Mouse (Mus musculus) ES-E14 (cell line): Measurements from ENCODE around the gene Rab42. TPM values are rescaled to one million over a fixed set of nuclear protein-coding genes. Genes with fewer than 3 reads are reported as not detected.
"Not testable (repeated sequence)": the region's sequence is repeated elsewhere in the genome, so short reads cannot be mapped to it uniquely, and the experiment has no call there.

ENCODE experiments used
- DNase-seq: peaks from one replicate; pipeline ENCODE4 v3.0.0-alpha.2; 2013; ENCODE audit warnings: low read depth, low spot score
- H3K27ac ChIP-seq: 2 replicates; pipeline ENCODE4 v1.5.1; 2012; ENCODE audit warnings: low read depth, mild to moderate bottlenecking, low read length, moderate library complexity, mixed read lengths; ENCODE audit not compliant: poor library complexity, insufficient read depth, severe bottlenecking
- H3K36me3 ChIP-seq: 2 replicates; pipeline ENCODE4 v1.6.1; 2012; ENCODE audit warnings: mild to moderate bottlenecking, low read length, moderate library complexity, mixed read lengths; ENCODE audit not compliant: control insufficient read depth, poor library complexity, insufficient read depth, severe bottlenecking
- H3K4me1 ChIP-seq, 2 experiments: fragments of 150-350 bp in 1 of 2; sonication (generic) in 1 of 2; 2 replicates each; pipeline ENCODE4 v1.6.1; 2012; ENCODE audit warnings: low read length in 2 of 2, mild to moderate bottlenecking in 1 of 2, mixed read lengths in 1 of 2; ENCODE audit not compliant: control insufficient read depth in 2 of 2, insufficient read depth in 2 of 2, poor library complexity in 1 of 2
- H3K4me3 ChIP-seq, 2 experiments: fragments of 150-350 bp in 1 of 2; sonication (generic) in 1 of 2; 2 replicates each; pipeline ENCODE4 v1.5.1; 2012; ENCODE audit warnings: low read length in 2 of 2, low read depth in 1 of 2, mild to moderate bottlenecking in 1 of 2, mixed read lengths in 1 of 2; ENCODE audit not compliant: insufficient read depth in 1 of 2, poor library complexity in 1 of 2, severe bottlenecking in 1 of 2
- H3K9ac ChIP-seq: 2 replicates; pipeline ENCODE4 v1.6.1; 2012; ENCODE audit warnings: low read depth, mild to moderate bottlenecking, low read length, mixed read lengths; ENCODE audit not compliant: poor library complexity, insufficient read depth, severe bottlenecking
- H3K9me3 ChIP-seq: fragments of 150-350 bp; sonication (generic); 2 replicates; pipeline ENCODE4 v1.6.1; 2012; ENCODE audit warnings: low read depth, mild to moderate bottlenecking, low read length; ENCODE audit not compliant: control insufficient read depth, insufficient read depth
- CHD2 ChIP-seq: IDR thresholded peaks from 2 replicates; pipeline ENCODE4 v1.6.1; 2014; ENCODE audit warnings: mild to moderate bottlenecking, low read depth, low read length, inconsistent platforms
- HCFC1 ChIP-seq: IDR thresholded peaks from 2 replicates; pipeline ENCODE4 v1.6.1; 2012; ENCODE audit warnings: low read length, inconsistent platforms, borderline replicate concordance; ENCODE audit not compliant: insufficient read depth
- MAFK ChIP-seq: IDR thresholded peaks from 2 replicates; pipeline ENCODE4 v1.6.1; 2014; ENCODE audit warnings: mild to moderate bottlenecking, low read depth, low read length, inconsistent platforms; ENCODE audit not compliant: insufficient read depth
- ZC3H11A ChIP-seq: IDR thresholded peaks from 2 replicates; pipeline ENCODE4 v1.6.1; 2012; ENCODE audit warnings: low read depth, mild to moderate bottlenecking, inconsistent platforms, low read length, borderline replicate concordance
- ZNF384 ChIP-seq: IDR thresholded peaks from 2 replicates; pipeline ENCODE4 v1.6.1; 2012; ENCODE audit warnings: low read depth, low read length, inconsistent platforms
- in situ Hi-C, 2 experiments: fragments of 600-800 bp; cut with MboI; formaldehyde crosslinking; loops; one replicate each; pipeline ENCODE4 v1.15.1; 2025; ENCODE audit warnings: low sequenced_read_pairs in 2 of 2, inconsistent platforms in 1 of 2; ENCODE audit not compliant: unreplicated experiment in 2 of 2
- total RNA-seq: library from RNA; depleted of rRNA; stranded (reverse); fragments of 300-350 nt; gene quantifications from 2 replicates; pipeline ENCODE4 v1.2.3, GENCODE M21; 2012

Gene Rab42
- total RNA-seq, 1 experiment = 1.1 TPM

DNA sequence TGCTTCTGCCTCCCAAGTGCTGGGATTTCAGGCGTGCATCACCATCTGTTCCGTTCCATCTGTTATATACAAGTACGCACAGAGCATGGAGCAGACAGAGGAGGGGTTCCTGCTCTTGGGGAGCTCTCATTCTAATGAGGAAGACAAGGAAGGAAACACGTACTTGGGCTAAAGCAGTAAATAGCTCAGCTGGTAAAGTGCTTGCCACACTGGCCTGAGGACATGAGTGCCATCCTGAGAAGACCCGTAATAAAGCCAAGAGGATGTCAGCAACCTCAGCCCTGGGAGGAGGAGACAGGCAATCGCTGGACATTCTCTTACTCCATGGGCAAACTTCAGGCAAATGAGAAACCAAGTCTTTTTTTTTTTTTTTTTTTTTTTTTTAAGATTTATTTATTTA lies 2.8 kb upstream of the Rab42 start:
- in situ Hi-C loops = no loop called here
- no peak for DNase-seq
- H3K27ac ChIP-seq = no peak overlapping the region
- H3K9ac ChIP-seq = peak overlapping the region; percentile 16; the same call in 1 of the 2 replicates
- no peaks in the 10 kb centered on the region for H3K9me3 ChIP-seq
- no peak overlapping the region for H3K4me3 ChIP-seq
- H3K36me3 ChIP-seq = peaks cover 22% of the 10 kb centered on the region
- H3K4me1 ChIP-seq = peaks cover 0 to 8% of the 10 kb centered on the region in 2 experiments; a peak in 1 of 4 replicates
- TF ChIP-seq CHD2 = no peak
- no peak for TF ChIP-seq MAFK
- TF ChIP-seq ZC3H11A = no peak
- no peak for TF ChIP-seq HCFC1
- no peak for TF ChIP-seq ZNF384

DNA sequence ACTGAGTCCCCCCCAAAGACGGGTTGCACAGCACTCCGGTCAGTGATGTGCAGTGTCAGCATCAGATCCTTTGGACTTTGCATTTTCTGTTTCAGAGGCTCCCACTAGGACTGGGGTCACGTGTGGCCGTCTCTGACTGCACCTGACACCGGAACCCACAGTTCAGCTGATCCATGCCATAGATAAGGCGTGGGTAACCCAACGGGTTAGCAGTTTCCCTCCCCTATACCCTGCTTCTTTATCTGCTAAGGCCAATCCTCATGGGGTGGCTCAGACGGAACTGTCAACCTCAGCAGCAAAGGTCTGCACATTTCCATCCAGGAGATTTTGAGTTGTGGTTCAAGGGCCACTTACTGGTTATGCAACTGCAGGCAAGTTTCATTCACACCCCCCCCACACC lies 2.1 kb upstream of the Rab42 start:
- in situ Hi-C loops = no loop called here
- Histone ChIP-seq H3K9ac (peak overlapping the region; percentile 16; the same call in 1 of the 2 replicates), H3K9me3 (no peaks in the 10 kb centered on the region), H3K27ac (no peak overlapping the region), H3K4me3 (no peak overlapping the region), H3K4me1 (peaks cover 0 to 8% of the 10 kb centered on the region in 2 experiments; a peak in 2 of 4 replicates), H3K36me3 (peaks cover 16% of the 10 kb centered on the region)
- DNase-seq = no peak
- no peak for TF ChIP-seq HCFC1

DNA sequence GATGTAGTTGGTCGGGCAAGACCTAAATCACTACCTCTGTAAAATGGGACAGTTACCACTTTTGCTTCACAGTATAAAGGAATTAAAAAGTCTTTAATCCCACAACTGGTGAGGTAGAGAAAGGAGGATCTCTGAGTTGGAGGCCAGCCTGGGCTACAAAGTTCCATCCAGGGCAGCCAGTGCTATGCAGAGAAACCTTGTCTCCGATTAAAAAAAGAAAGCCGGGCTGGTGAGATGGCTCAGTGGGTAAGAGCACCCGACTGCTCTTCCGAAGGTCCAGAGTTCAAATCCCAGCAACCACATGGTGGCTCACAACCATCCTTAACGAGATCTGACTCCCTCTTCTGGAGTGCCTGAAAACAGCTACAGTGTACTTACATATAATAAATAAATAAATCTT lies 299 bp upstream of the Rab42 start:
- DNase-seq, in situ Hi-C loops, H3K9me3 ChIP-seq, H3K36me3 ChIP-seq, H3K27ac ChIP-seq: not testable (repeated sequence)
- Histone ChIP-seq H3K9ac (peak overlapping the region; percentile 21; the same call in 1 of the 2 replicates), H3K4me1 (peaks cover 0 to 11% of the 10 kb centered on the region in 2 experiments; a peak in 2 of 4 replicates), H3K4me3 (peak overlapping the region; percentile 13 to 76)

DNA sequence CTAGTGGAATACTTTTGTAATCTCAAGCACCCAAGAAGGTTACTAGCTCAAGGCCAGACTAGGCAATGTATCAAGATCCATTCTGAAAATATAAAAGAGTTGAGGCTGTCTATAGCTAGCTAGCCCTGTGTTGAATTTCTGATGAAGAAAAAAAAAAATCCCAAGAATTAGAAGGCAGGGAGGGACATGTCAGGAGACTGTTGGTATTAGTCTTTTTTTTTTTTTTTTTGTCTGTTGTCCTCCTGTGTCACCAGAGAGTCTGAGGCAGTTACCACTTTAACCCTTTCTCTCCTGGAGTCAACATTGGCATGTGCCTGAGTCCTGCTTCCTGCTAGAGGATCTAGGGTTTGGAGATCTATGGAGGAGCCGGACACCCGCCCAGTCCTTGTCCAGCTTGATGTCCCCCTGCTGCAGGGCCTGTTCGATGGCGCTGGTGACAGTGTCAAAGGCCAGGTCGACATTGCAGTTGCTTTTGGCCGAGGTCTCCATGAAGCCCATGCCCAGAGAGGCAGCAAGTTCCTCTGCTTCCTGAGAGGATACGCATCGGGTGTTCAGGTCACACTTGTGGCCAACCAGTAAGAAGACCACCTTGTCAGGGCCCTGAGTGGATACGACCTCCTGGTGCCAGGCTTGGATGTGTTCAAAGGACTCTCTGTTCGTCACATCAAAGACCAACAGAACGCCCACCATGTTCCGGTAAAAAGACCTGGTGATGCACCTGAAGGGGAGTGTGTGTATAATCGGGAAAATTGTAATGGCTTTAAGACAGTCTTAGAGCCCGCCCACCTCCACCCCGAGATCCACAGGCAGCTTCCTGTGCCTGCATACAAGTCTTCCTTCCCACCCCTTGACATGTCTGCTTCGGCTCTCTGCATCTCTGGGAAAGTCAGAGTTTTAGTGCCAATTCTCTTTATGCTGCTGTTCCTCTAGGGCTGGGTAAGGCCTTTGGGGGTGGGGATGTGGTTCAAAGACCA lies 933 bp downstream of the Rab42 start:
- Histone ChIP-seq H3K9ac (peak overlapping the region; percentile 68; the same call in 1 of the 2 replicates), H3K36me3 (no peaks in the 10 kb centered on the region), H3K4me1 (peaks cover 0 to 11% of the 10 kb centered on the region in 2 experiments; a peak in 2 of 4 replicates), H3K9me3 (no peaks in the 10 kb centered on the region), H3K4me3 (peak overlapping the region; percentile 76 to 81), H3K27ac (peak overlapping the region; percentile 38; the same call in 1 of the 2 replicates)
- TF ChIP-seq ZC3H11A (no peak), MAFK (no peak), ZNF384 (no peak), HCFC1 (no peak), CHD2 (no peak)
- DNase-seq = no peak
- in situ Hi-C loops = no loop called here

DNA sequence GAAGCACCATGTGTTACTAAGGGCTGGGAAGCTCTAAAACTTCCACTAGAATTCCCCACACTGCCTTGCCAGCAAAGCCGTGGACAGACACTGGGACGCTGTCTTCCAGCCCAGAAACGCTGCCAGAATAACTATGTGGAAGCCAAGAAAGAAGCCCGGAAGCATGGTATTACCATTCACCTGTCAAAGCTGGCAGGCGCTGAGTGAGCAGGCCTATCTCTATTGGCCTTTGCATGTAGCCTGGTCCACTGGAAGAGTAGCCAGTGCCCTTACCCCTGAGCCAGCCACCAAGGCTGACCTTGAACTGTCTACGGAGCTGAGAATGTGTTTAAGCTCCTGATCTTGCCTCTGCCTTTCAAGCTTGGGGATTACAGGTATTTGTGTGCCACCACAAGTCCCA lies 1.7 kb downstream of the Rab42 start:
- Histone ChIP-seq H3K36me3 (no peaks in the 10 kb centered on the region), H3K4me1 (peaks cover 0 to 11% of the 10 kb centered on the region in 2 experiments; a peak in 2 of 4 replicates), H3K4me3 (no peak overlapping the region), H3K9me3 (no peaks in the 10 kb centered on the region), H3K27ac (no peak overlapping the region), H3K9ac (no peak overlapping the region)
- in situ Hi-C loops = no loop called here
- TF ChIP-seq CHD2 (no peak), ZNF384 (no peak), MAFK (no peak), ZC3H11A (no peak), HCFC1 (no peak)
- DNase-seq = no peak
